Mouse (Mus musculus) MEL (cell line): ENCODE measurements around the gene Gm17359. TPM values are rescaled to one million over a fixed set of nuclear protein-coding genes. Genes with fewer than 3 reads are reported as not detected.

ENCODE experiments used
- DNase-seq: peaks from one replicate; pipeline ENCODE4 v3.0.0; 2011; ENCODE audit warnings: low read depth, low spot score
- H3K27ac ChIP-seq: 2 replicates; pipeline ENCODE4 v1.5.1; 2012; ENCODE audit warnings: low read depth, mild to moderate bottlenecking, control low read depth, low read length, moderate library complexity; ENCODE audit not compliant: control insufficient read depth
- H3K27me3 ChIP-seq, 2 experiments: fragments of 150-350 bp in 1 of 2; sonication (generic) in 1 of 2; 2 replicates each; pipeline ENCODE4 v1.6.1; 2012; ENCODE audit warnings: low read length in 2 of 2, mild to moderate bottlenecking in 2 of 2, improper control_type of control experiment in 1 of 2, moderate library complexity in 1 of 2; ENCODE audit not compliant: insufficient read depth in 2 of 2, control insufficient read depth in 1 of 2
- H3K36me3 ChIP-seq, 2 experiments: 2 replicates each; pipeline ENCODE4 v1.6.1; 2012 to 2014; ENCODE audit warnings: low read length in 2 of 2, improper control_type of control experiment in 1 of 2, inconsistent platforms in 1 of 2, mild to moderate bottlenecking in 1 of 2; ENCODE audit not compliant: insufficient read depth in 2 of 2, control insufficient read depth in 1 of 2
- H3K4me1 ChIP-seq, 2 experiments: fragments of 150-350 bp in 1 of 2; sonication (generic) in 1 of 2; 2 replicates each; pipeline ENCODE4 v1.6.1; 2012; ENCODE audit warnings: low read length in 2 of 2, improper control_type of control experiment in 1 of 2, mild to moderate bottlenecking in 1 of 2; ENCODE audit not compliant: insufficient read depth in 2 of 2, control insufficient read depth in 1 of 2
- H3K4me3 ChIP-seq, 2 experiments: fragments of 150-350 bp in 1 of 2; sonication (generic) in 1 of 2; 2 replicates each; pipeline ENCODE4 v1.5.1; 2012; ENCODE audit warnings: low read depth in 2 of 2, low read length in 2 of 2, mild to moderate bottlenecking in 2 of 2, moderate library complexity in 2 of 2, control low read depth in 1 of 2, improper control_type of control experiment in 1 of 2; ENCODE audit not compliant: control insufficient read depth in 1 of 2, insufficient read depth in 1 of 2
- H3K79me2 ChIP-seq: 2 replicates; pipeline ENCODE4 v1.6.1; 2012; ENCODE audit warnings: mild to moderate bottlenecking, low read length, moderate library complexity; ENCODE audit not compliant: control insufficient read depth, poor library complexity, insufficient read depth
- H3K9ac ChIP-seq: 2 replicates; pipeline ENCODE4 v1.6.1; 2012; ENCODE audit warnings: low read depth, mild to moderate bottlenecking, control low read depth, low read length, moderate library complexity; ENCODE audit not compliant: control insufficient read depth, poor library complexity, severe bottlenecking
- H3K9me3 ChIP-seq: fragments of 150-350 bp; sonication (generic); replicated peaks from 2 replicates; pipeline ENCODE4 v1.6.1; 2012; ENCODE audit warnings: mild to moderate bottlenecking, low read length, improper control_type of control experiment, moderate library complexity; ENCODE audit not compliant: insufficient read depth
- BHLHE40 ChIP-seq: IDR thresholded peaks from 2 replicates; pipeline ENCODE4 v1.6.1; 2012; ENCODE audit warnings: low read depth, mild to moderate bottlenecking, inconsistent platforms, low read length, improper control_type of control experiment, borderline replicate concordance
- CHD1 ChIP-seq: IDR thresholded peaks from 2 replicates; pipeline ENCODE4 v1.6.1; 2012; ENCODE audit warnings: low read depth, mild to moderate bottlenecking, inconsistent platforms, low read length, improper control_type of control experiment
- CHD2 ChIP-seq: IDR thresholded peaks from 2 replicates; pipeline ENCODE4 v1.6.1; 2011; ENCODE audit warnings: low read length, improper control_type of control experiment
- ELF1 ChIP-seq: IDR thresholded peaks from 2 replicates; pipeline ENCODE4 v1.6.1; 2014; ENCODE audit warnings: low read depth, mild to moderate bottlenecking, inconsistent platforms, low read length, improper control_type of control experiment, moderate library complexity
- EP300 ChIP-seq, 2 experiments: IDR thresholded peaks; 2 replicates each; pipeline ENCODE4 v1.6.1; 2011; ENCODE audit warnings: improper control_type of control experiment in 2 of 2, low read length in 2 of 2, low read depth in 1 of 2, mild to moderate bottlenecking in 1 of 2
- GATA1 ChIP-seq: IDR thresholded peaks from 2 replicates; pipeline ENCODE4 v1.6.1; 2011; ENCODE audit warnings: low read depth, low read length, improper control_type of control experiment
- HCFC1 ChIP-seq: IDR thresholded peaks from 2 replicates; pipeline ENCODE4 v1.6.1; 2012; ENCODE audit warnings: low read depth, mild to moderate bottlenecking, inconsistent platforms, low read length, improper control_type of control experiment, moderate library complexity
- JUND ChIP-seq: IDR thresholded peaks from 2 replicates; pipeline ENCODE4 v1.6.1; 2011; ENCODE audit warnings: low read depth, mild to moderate bottlenecking, improper control_type of control experiment, low read length
- MAFK ChIP-seq: IDR thresholded peaks from 2 replicates; pipeline ENCODE4 v1.6.1; 2011; ENCODE audit warnings: low read depth, mild to moderate bottlenecking, low read length, improper control_type of control experiment, borderline replicate concordance
- MAX ChIP-seq: IDR thresholded peaks from 2 replicates; pipeline ENCODE4 v1.6.1; 2011; ENCODE audit warnings: low read length, improper control_type of control experiment
- MAZ ChIP-seq: IDR thresholded peaks from 2 replicates; pipeline ENCODE4 v1.6.1; 2012; ENCODE audit warnings: low read depth, mild to moderate bottlenecking, inconsistent platforms, low read length, improper control_type of control experiment
- MYC ChIP-seq: IDR thresholded peaks from 2 replicates; pipeline ENCODE4 v1.6.1; 2011; ENCODE audit warnings: low read depth, mild to moderate bottlenecking, low read length, improper control_type of control experiment, moderate library complexity
- NELFE ChIP-seq: IDR thresholded peaks from 2 replicates; pipeline ENCODE4 v1.6.1; 2011; ENCODE audit warnings: low read depth, low read length, improper control_type of control experiment
- NRF1 ChIP-seq: IDR thresholded peaks from 2 replicates; pipeline ENCODE4 v1.6.1; 2014; ENCODE audit warnings: low read depth, mild to moderate bottlenecking, inconsistent platforms, low read length, improper control_type of control experiment, moderate library complexity; ENCODE audit not compliant: poor library complexity, insufficient read depth, severe bottlenecking
- POLR2A ChIP-seq, 2 experiments: IDR thresholded peaks; 2 replicates each; pipeline ENCODE4 v1.6.1; 2011 to 2012; ENCODE audit warnings: low read length in 2 of 2, mild to moderate bottlenecking in 2 of 2, control low read depth in 1 of 2, improper control_type of control experiment in 1 of 2, low read depth in 1 of 2, moderate library complexity in 1 of 2; ENCODE audit not compliant: control insufficient read depth in 1 of 2, insufficient read depth in 1 of 2, poor library complexity in 1 of 2
- POLR2AphosphoS2 ChIP-seq: IDR thresholded peaks from 2 replicates; pipeline ENCODE4 v1.6.1; 2011; ENCODE audit warnings: low read length, improper control_type of control experiment
- POLR2AphosphoS5 ChIP-seq: IDR thresholded peaks from 2 replicates; pipeline ENCODE4 v1.6.1; 2012; ENCODE audit warnings: low read depth, borderline replicate concordance, mild to moderate bottlenecking, inconsistent platforms, low read length, moderate library complexity, mixed read lengths
- RAD21 ChIP-seq: IDR thresholded peaks from 2 replicates; pipeline ENCODE4 v1.6.1; 2011; ENCODE audit warnings: mild to moderate bottlenecking, low read depth, low read length, improper control_type of control experiment
- RCOR1 ChIP-seq: IDR thresholded peaks from 2 replicates; pipeline ENCODE4 v1.6.1; 2012; ENCODE audit warnings: low read depth, mild to moderate bottlenecking, inconsistent platforms, low read length, improper control_type of control experiment
- SIN3A ChIP-seq: IDR thresholded peaks from 2 replicates; pipeline ENCODE4 v1.6.1; 2012; ENCODE audit warnings: low read length, improper control_type of control experiment, inconsistent platforms
- SMC3 ChIP-seq: IDR thresholded peaks from 2 replicates; pipeline ENCODE4 v1.6.1; 2011; ENCODE audit warnings: low read depth, low read length, improper control_type of control experiment
- TAL1 ChIP-seq: IDR thresholded peaks from 2 replicates; pipeline ENCODE4 v1.6.1; 2012; ENCODE audit warnings: mild to moderate bottlenecking, inconsistent platforms, low read length, moderate library complexity, mixed read lengths
- TCF12 ChIP-seq: IDR thresholded peaks from 2 replicates; pipeline ENCODE4 v1.6.1; 2014; ENCODE audit warnings: low read depth, mild to moderate bottlenecking, inconsistent platforms, low read length, improper control_type of control experiment, moderate library complexity
- USF1 ChIP-seq: IDR thresholded peaks from 2 replicates; pipeline ENCODE4 v1.6.1; 2014; ENCODE audit warnings: low read depth, mild to moderate bottlenecking, inconsistent platforms, low read length, improper control_type of control experiment, moderate library complexity
- USF2 ChIP-seq, 2 experiments: IDR thresholded peaks; 2 replicates each; pipeline ENCODE4 v1.6.1; 2011 to 2012; ENCODE audit warnings: improper control_type of control experiment in 2 of 2, low read length in 2 of 2, borderline replicate concordance in 1 of 2, inconsistent platforms in 1 of 2, low read depth in 1 of 2, mild to moderate bottlenecking in 1 of 2; ENCODE audit not compliant: insufficient read depth in 1 of 2
- ZC3H11A ChIP-seq: IDR thresholded peaks from 2 replicates; pipeline ENCODE4 v1.6.1; 2012; ENCODE audit warnings: low read depth, mild to moderate bottlenecking, inconsistent platforms, low read length, improper control_type of control experiment
- ZKSCAN1 ChIP-seq: IDR thresholded peaks from 2 replicates; pipeline ENCODE4 v1.6.1; 2012; ENCODE audit warnings: low read depth, mild to moderate bottlenecking, inconsistent platforms, low read length, improper control_type of control experiment, moderate library complexity
- ZNF384 ChIP-seq: IDR thresholded peaks from 2 replicates; pipeline ENCODE4 v1.6.1; 2012; ENCODE audit warnings: low read depth, mild to moderate bottlenecking, inconsistent platforms, low read length, improper control_type of control experiment
- polyA plus RNA-seq, 2 experiments: library from polyadenylated mRNA; stranded (reverse) in 1 of 2; unstranded in 1 of 2; fragments of >175 nt in 1 of 2; fragments of >200 nt in 1 of 2; gene quantifications; 2 replicates each; pipeline versions ENCODE4 v1.2.1 to v1.2.4; 2012; ENCODE audit warnings: low replicate concordance in 2 of 2, low read depth in 1 of 2; ENCODE audit not compliant: insufficient read length in 2 of 2, insufficient read depth in 1 of 2, missing spikeins in 1 of 2
- total RNA-seq: library from RNA; depleted of rRNA; stranded (reverse); fragments of 300-350 nt; gene quantifications from 2 replicates; pipeline ENCODE4 v1.2.3, GENCODE M21; 2012

Gene Gm17359
- total and polyA plus RNA-seq, 3 experiments: 0.15 TPM; not detected in 2

GRCm38 (mm10) chr3:79469440-79469839, 133.0 kb downstream of the Gm17359 start:
- no peaks in the 10 kb centered on the region; a peak in 1 of 4 replicates for H3K36me3 ChIP-seq
- no peak overlapping the region for H3K9ac ChIP-seq
- no peaks in the 10 kb centered on the region for H3K4me1 ChIP-seq
- H3K79me2 ChIP-seq: no peaks in the 10 kb centered on the region
- TF ChIP-seq TCF12: no peak
- TF ChIP-seq EP300 (IDR thresholded peaks at IDR 0.05; ENCODE audit: low read depth in 1 of 2, low read length in 2 of 2): no peak
- TF ChIP-seq NRF1: no peak
- TF ChIP-seq SMC3: no peak
- no peak for TF ChIP-seq ZKSCAN1
- no peak for TF ChIP-seq CHD1
- TF ChIP-seq ELF1: no peak
- TF ChIP-seq CHD2: no peak
- TF ChIP-seq USF2 (IDR thresholded peaks at IDR 0.05; ENCODE audit: borderline replicate concordance in 1 of 2, insufficient read depth in 1 of 2, low read depth in 1 of 2, low read length in 2 of 2): no peak
- no peak for TF ChIP-seq ZC3H11A
- TF ChIP-seq POLR2AphosphoS5: no peak
- no peak for TF ChIP-seq MYC
- TF ChIP-seq USF1: no peak
- no peak for TF ChIP-seq GATA1
- no peak for TF ChIP-seq SIN3A
- no peak for TF ChIP-seq MAFK
- TF ChIP-seq POLR2A (IDR thresholded peaks at IDR 0.05; ENCODE audit: control insufficient read depth in 1 of 2, insufficient read depth in 1 of 2, low read depth in 1 of 2, low read length in 2 of 2, poor library complexity in 1 of 2): no peak
- no peak for TF ChIP-seq TAL1
- TF ChIP-seq MAX: no peak
- TF ChIP-seq NELFE: no peak
- no peak overlapping the region for H3K4me3 ChIP-seq
- no peaks in the 10 kb centered on the region for H3K9me3 ChIP-seq
- no peak overlapping the region for H3K27ac ChIP-seq
- H3K27me3 ChIP-seq: no peaks in the 10 kb centered on the region
- DNase-seq: no peak

DNA sequence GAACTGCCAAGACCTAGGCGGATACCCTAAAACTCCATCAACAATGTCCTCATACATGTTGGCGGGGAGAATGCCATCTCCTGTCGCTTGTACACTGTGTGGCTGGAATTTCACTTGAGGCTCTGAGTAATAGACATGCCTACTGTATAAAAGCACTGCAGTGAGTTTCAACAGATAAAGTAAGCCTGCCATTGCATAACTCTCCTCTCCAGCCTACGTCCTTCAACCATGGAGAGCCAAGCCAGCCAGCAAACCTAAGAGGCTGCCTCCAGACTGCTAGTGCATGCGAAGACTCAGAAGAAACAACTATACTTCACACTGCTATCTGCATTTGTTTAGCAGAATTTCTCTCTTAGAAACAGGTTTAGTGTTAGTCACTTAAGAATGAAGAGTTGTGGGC, 135.9 kb downstream of the Gm17359 start:
- no peak for DNase-seq
- Histone ChIP-seq H3K9me3 (no peaks in the 10 kb centered on the region), H3K36me3 (peaks cover 0 to under 1% of the 10 kb centered on the region in 2 experiments; a peak in 2 of 4 replicates), H3K9ac (no peak overlapping the region), H3K4me3 (no peak overlapping the region), H3K79me2 (no peaks in the 10 kb centered on the region), H3K27ac (no peak overlapping the region), H3K27me3 (no peaks in the 10 kb centered on the region), H3K4me1 (no peaks in the 10 kb centered on the region; a peak in 1 of 4 replicates)
- TF ChIP-seq ZNF384 (no peak), POLR2AphosphoS2 (no peak), JUND (no peak), BHLHE40 (no peak), USF1 (no peak), TCF12 (no peak), SIN3A (no peak), SMC3 (no peak), RCOR1 (no peak), RAD21 (no peak), CHD1 (no peak), MAZ (no peak), HCFC1 (no peak), ZKSCAN1 (no peak)
